Mouse (Mus musculus) lung, postnatal 0 days (tissue): ENCODE data around the gene Fstl4.

Source experiments
- CTCF ChIP-seq: IDR thresholded peaks from 2 replicates; pipeline ENCODE4 v1.5.1; 2016; ENCODE audit warnings: antibody characterized with exemption, mild to moderate bottlenecking
- EP300 ChIP-seq: IDR thresholded peaks from 2 replicates; pipeline ENCODE4 v1.6.1; 2016; ENCODE audit warnings: antibody characterized with exemption, mild to moderate bottlenecking, control low read depth

GRCm38 (mm10) chr11:53068479-53069065, 304.1 kb downstream of the Fstl4 start:
- TF ChIP-seq CTCF (no peak), EP300 (no peak)
